Mouse (Mus musculus): ENCODE measurements around the gene Eif3k.

DNA sequence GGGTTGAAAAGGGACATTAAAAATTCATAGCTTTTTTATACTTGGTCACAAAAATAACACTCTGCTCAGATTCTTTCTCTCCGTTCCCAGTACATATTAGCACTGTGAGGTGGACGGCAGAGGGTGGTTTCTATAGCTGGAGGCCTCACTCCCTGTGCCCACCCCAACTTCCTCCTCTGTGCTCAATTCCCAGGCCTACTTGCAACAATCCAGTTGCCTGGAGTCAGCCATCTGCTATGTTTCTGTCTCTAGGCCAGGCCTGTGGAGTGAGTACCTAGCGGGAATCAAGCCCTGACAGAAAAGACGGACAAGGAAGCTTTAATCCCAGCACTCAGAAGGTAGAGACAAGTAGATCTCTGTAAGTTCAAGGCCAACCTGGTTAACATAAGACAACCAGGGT is 59.1 kb downstream of the Eif3k start:
- TF ChIP-seq USF1 (IDR thresholded peaks at IDR 0.05; ENCODE audit: low read depth) (no peak), CTCF (IDR thresholded peaks at IDR 0.05; ENCODE audit: control insufficient read depth, insufficient read depth, insufficient read length) (no peak), FOSL1 (IDR thresholded peaks at IDR 0.05; ENCODE audit: insufficient read depth, low read length, poor library complexity, severe bottlenecking) (no peak), CEBPB (IDR thresholded peaks at IDR 0.05; ENCODE audit: low read depth) (no peak)

Measured in C2C12 (cell line).